Mouse (Mus musculus): ENCODE data around the gene Ak7. TPM values are rescaled to one million over a fixed set of nuclear protein-coding genes. Genes with fewer than 3 reads are reported as not detected.

Ak7 gene
- 0.52 TPM for polyA plus RNA-seq (2014; fragmentation: Illumina TruSeq; extraction: RNeasy Lipid Tissue Mini Kit (QIAGEN cat#74804); ENCODE audit: low replicate concordance)

DNA sequence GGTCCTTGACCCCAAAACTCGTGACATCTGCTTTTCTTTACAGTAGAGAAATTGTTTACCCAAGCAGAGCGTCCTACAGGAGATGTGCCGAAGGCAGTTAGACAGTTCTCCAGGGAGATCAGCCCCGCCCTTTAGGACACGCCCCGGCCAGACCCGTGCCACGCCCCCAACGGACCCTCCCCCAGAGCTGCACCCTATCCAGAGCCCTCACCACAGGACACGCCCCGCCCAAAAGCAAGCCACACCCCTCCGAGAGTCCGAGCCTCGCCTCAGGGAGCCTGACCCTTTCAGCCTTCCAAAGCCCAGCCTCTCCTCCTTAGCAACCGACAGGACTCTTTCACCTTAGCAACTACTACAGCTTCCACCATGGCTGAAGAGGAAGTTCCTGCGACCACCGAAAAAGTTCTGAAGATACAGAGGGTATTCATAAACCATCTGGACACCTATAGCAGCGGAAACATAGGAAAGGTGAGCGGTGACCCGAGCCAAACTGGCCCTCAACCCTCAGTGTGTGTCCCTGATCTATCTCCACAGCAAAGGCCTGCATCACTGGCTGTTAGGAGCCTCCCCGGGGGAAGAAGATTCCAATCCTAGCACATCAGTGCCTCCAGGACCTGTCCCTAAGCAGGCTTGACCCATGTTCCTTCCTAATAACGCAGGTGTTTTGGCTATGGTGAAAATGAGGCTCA is at the start of gene Ak7:
Gene Ak7, plus strand, starts transcription at position 178 of the 689 bp plus-strand sequence.

DNA sequence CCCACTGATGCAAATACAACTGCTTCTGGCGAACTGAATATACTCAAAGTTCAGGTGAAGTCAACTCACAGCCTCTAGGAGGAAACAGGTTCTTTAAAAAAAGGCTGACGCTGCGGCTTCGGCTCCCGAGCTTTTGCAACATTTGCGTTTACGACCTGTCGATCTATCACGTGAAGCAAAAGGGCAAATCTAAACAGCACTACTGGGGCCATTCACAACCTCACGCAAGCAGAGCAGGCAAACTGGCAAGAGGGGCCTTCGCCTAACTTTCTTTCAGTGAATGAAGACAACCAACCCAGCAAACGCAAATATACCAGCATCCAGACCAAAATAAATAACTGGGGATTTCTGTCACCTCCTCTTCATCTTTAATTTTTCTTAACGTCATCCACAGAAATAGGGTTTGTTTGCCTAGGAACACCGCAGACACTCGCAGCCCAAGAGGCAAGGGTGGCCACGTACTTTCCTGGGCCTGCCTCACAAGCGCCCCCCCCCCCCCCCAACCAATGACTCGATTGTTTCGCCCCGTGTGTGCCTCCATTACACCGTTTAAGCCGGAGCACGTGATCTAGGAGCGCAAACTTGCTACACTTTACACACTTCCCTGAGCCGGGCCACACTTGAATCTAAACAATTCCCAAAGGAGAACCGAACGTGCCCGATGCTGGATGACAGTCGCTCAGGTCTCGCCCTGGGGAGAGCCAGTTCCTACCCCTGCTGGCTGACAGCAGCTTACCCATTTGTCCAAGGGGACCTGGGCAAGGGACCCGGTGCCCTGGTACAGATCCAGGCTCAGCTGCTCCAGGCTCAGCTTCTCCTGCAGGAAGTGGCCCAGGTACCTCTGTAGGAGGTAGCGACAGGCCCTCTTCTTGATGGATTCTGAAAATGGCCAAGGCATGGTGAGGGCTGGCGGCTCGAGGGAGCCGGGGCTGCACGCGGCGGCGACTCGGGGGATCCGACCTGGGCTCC is 21.6 kb upstream of the Ak7 start, which contains the start of gene Gskip:
Gene Gskip, plus strand, starts transcription at position 897 of the 969 bp plus-strand sequence.

DNA sequence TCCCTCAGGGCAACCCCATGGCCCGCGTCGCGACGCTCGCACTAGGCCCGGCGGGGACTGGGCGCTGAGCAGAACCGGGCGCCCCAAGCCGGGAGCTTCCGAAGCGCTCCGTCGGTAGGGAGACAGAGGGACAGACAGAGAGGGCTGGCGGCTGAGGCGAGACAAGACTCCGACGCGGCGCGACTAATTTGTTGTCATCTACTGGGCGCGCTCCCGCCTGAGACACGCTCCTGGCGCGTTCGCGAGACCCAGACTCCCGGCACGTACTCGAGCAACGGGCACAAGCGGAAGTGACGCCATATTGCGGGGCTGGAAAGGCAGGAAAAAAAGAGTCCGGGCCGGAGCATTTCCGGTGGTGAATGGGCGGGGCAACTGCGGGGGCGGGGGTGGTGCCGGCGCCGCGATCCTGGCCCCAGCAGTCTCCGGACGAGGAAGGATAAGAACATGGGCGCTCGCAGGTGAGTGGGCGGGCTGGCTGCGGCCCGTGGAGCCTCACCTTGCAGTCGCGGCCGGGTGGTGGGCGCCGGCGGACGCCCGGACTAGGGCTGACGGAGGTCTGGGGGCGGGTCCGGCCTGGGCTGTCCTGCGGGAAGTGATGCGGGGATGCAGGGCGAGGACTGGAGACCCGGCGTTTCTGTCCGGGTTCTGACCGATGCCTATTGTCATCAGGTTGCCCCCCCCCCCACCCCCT is 20.6 kb upstream of the Ak7 start, which contains the start of gene Atg2b:
Gene Atg2b, minus strand, starts transcription at position 211 of the 691 bp plus-strand sequence.

DNA sequence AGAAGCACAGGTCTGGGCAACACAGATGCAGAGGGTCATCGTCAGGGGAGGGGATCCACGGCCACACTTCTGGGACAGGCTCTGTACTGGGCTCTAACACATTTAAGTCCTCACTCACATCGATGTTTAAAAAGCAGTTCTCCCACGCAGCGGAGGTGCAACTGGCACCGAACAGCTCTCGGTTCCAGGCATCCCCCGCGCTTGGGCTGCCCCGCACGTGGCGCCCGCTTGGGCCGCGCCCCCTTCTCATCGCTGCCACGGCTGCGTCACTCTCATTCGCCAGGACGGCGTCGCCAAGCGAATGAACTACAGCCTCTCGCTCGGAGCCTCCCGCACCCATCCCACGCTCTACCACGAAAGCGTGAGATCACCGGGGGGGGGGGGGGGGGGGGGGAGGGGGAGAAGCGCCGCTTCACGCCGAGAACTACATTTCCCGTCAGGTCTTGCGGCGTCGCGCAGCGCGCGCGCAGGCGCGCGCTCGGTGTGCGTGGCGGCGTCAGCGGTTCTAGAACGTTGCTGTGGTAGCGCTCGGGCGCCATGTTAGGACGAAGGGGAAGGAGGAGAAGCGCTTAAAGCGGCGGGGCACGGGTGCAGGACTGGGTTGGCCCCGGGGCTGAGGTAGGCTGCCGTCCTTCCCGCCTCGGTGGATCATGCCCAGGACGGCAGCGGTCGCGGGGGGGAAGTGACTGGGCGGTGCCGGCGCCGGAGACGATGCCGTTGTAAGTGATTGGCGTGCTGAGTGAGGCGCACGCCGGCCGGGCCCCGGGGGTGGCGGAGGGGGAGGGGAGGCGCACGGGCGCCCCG is 78.6 kb downstream of the Ak7 start, which contains the start of gene Papola:
Gene Papola, plus strand, starts transcription at position 499 of the 804 bp plus-strand sequence.

Other genes starting within 250 kb of the Ak7 start
- gene Bdkrb2, start 142.8 kb upstream of the Ak7 start, polyA plus RNA-seq (2014; fragmentation: Illumina TruSeq; extraction: RNeasy Lipid Tissue Mini Kit (QIAGEN cat#74804); ENCODE audit: low replicate concordance) = 1.7 TPM
- not detected for gene Bdkrb1, start 102.9 kb upstream of the Ak7 start, polyA plus RNA-seq (2014; fragmentation: Illumina TruSeq; extraction: RNeasy Lipid Tissue Mini Kit (QIAGEN cat#74804); ENCODE audit: low replicate concordance)
- gene Gskip, start 21.1 kb upstream of the Ak7 start, polyA plus RNA-seq (2014; fragmentation: Illumina TruSeq; extraction: RNeasy Lipid Tissue Mini Kit (QIAGEN cat#74804); ENCODE audit: low replicate concordance) = 52.7 TPM
- gene Atg2b, start 20.8 kb upstream of the Ak7 start, polyA plus RNA-seq (2014; fragmentation: Illumina TruSeq; extraction: RNeasy Lipid Tissue Mini Kit (QIAGEN cat#74804); ENCODE audit: low replicate concordance) = 9.9 TPM
- gene Papola, start 78.7 kb downstream of the Ak7 start, polyA plus RNA-seq (2014; fragmentation: Illumina TruSeq; extraction: RNeasy Lipid Tissue Mini Kit (QIAGEN cat#74804); ENCODE audit: low replicate concordance) = 485 TPM

Data from small intestine, adult 10 weeks (tissue).